21 mouse cellular contexts compared by ENCODE assay signal in the genomic region with DNA sequence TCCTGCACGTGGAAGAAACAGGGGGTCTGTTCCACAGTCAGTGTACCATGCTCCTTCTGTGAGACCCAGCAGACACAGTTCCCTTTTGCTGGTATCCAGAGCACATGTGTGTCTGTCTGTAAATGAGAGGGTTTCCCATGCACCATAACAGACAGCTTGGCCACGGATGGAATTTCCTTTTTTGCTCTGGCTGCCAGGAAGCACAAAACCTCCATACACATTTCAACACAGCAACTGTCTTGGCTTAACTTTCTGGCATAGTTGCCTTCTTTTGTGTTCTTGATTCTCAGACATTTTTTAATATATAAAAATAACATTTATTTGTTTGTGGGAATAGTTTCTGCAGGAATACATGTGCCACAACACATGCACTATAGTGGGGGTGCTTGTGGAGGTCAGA. TPM values are rescaled to one million over a fixed set of nuclear protein-coding genes. Genes with fewer than 3 reads are reported as not detected.
"Had no signal": no experiment of that assay in that cellular context is flagged by ENCODE, and none has a peak within 500 bp of the region (broad histone marks: within the 10 kb centered on the region; RNA-seq: fewer than 3 reads in every experiment).

No protein-coding gene starts in this region.

- H3K4me2 ChIP-seq: limb, embryonic 12.5 days; liver, embryonic 15.5 days; lung, embryonic 15.5 days; midbrain, embryonic 11.5 days; midbrain, embryonic 15.5 days; neural tube, embryonic 12.5 days had no signal

- H3K4me1 ChIP-seq: limb, embryonic 12.5 days; megakaryocyte, embryonic 14.5 days; neural tube, embryonic 12.5 days had no signal

- H3K9ac ChIP-seq: limb, embryonic 12.5 days; liver, embryonic 15.5 days; lung, embryonic 15.5 days; midbrain, embryonic 15.5 days; neural tube, embryonic 12.5 days had no signal

- H3K36me3 ChIP-seq: limb, embryonic 12.5 days; liver, embryonic 15.5 days; lung, embryonic 15.5 days; midbrain, embryonic 15.5 days; neural tube, embryonic 12.5 days had no signal

- H3K9me3 ChIP-seq: limb, embryonic 12.5 days; liver, embryonic 15.5 days; lung, embryonic 15.5 days; megakaryocyte, embryonic 14.5 days; midbrain, embryonic 15.5 days; neural tube, embryonic 12.5 days had no signal

- H3K27me3 ChIP-seq: limb, embryonic 12.5 days; liver, embryonic 15.5 days; lung, embryonic 15.5 days; midbrain, embryonic 15.5 days; neural tube, embryonic 12.5 days had no signal

- DNase-seq: kidney, adult 8-10 months; kidney, postnatal 36 days; layer of hippocampus, adult 9-11 months; layer of hippocampus, postnatal 36 days; lung, postnatal 14 days; thymus, adult 2 months; thymus, postnatal 25 days had no signal

- H3K4me3 ChIP-seq: limb, embryonic 12.5 days; liver, embryonic 15.5 days; lung, embryonic 15.5 days; megakaryocyte, embryonic 14.5 days; midbrain, embryonic 15.5 days; neural tube, embryonic 12.5 days had no signal

- ATAC-seq: midbrain, embryonic 15.5 days had no signal

- H3K27ac ChIP-seq: limb, embryonic 12.5 days; liver, embryonic 15.5 days; lung, embryonic 15.5 days; macrophage; midbrain, embryonic 15.5 days; neural tube, embryonic 12.5 days had no signal

RNA-seq across cellular contexts. Expression of a gene that starts 1.0 kb away (rescaled TPM):
- total RNA-seq: layer of hippocampus, adult 18-20 months; layer of hippocampus, postnatal 36 days; left cerebral cortex, adult 8-10 months; left cerebral cortex, postnatal 25 days; monocyte, adult 5-6 weeks; neutrophil, adult 5-6 weeks had no signal
- polyA plus RNA-seq: macrophage; midbrain, embryonic 11.5 days had no signal

RNA-seq across cellular contexts. Expression of a gene that starts 16.3 kb away (rescaled TPM):
- total RNA-seq: layer of hippocampus, adult 18-20 months; layer of hippocampus, postnatal 36 days; left cerebral cortex, postnatal 25 days; monocyte, adult 5-6 weeks; neutrophil, adult 5-6 weeks had no signal
- polyA plus RNA-seq: macrophage; midbrain, embryonic 11.5 days; neural tube, embryonic 12.5 days; urinary bladder, adult 2 months had no signal
